Mouse (Mus musculus) heart, embryonic 11.5 days (tissue): ENCODE results near the gene Rfx7. TPM values are rescaled to one million over a fixed set of nuclear protein-coding genes. Genes with fewer than 3 reads are reported as not detected.

Experiments used
- ATAC-seq: fragments of 200-750 bp; cut with Nextera tagmentation; replicated peaks from 2 replicates; pipeline ENCODE4 v1.8.0; 2017; ENCODE audit warnings: moderate library complexity; ENCODE audit not compliant: insufficient number of reproducible peaks, low FRiP score, low TSS enrichment
- H3K27ac ChIP-seq: fragments of 300-500 bp; sonication (generic); 2 replicates; pipeline ENCODE4 v1.5.1; 2014; ENCODE audit warnings: mild to moderate bottlenecking, low read depth, low read length
- H3K27me3 ChIP-seq: fragments of 300-500 bp; sonication (generic); 2 replicates; pipeline ENCODE4 v1.6.1; 2014; ENCODE audit warnings: mild to moderate bottlenecking, low read length, mixed read lengths; ENCODE audit not compliant: control insufficient read depth, insufficient read depth
- H3K36me3 ChIP-seq: fragments of 300-500 bp; sonication (generic); 2 replicates; pipeline ENCODE4 v1.6.1; 2014; ENCODE audit warnings: mild to moderate bottlenecking, low read length, moderate library complexity, mixed read lengths; ENCODE audit not compliant: control insufficient read depth, insufficient read depth
- H3K4me1 ChIP-seq: fragments of 300-500 bp; sonication (generic); 2 replicates; pipeline ENCODE4 v1.6.1; 2014; ENCODE audit warnings: low read length; ENCODE audit not compliant: control insufficient read depth, insufficient read depth
- H3K4me2 ChIP-seq: fragments of 300-500 bp; sonication (generic); 2 replicates; pipeline ENCODE4 v1.6.1; 2014; ENCODE audit warnings: mild to moderate bottlenecking, moderate library complexity
- H3K4me3 ChIP-seq: fragments of 300-500 bp; sonication (generic); 2 replicates; pipeline ENCODE4 v1.5.1; 2014; ENCODE audit warnings: low read depth, low read length
- H3K9ac ChIP-seq: fragments of 300-500 bp; sonication (generic); 2 replicates; pipeline ENCODE4 v1.6.1; 2014; ENCODE audit warnings: mild to moderate bottlenecking, low read depth, low read length, moderate library complexity
- H3K9me3 ChIP-seq: fragments of 300-500 bp; sonication (generic); replicated peaks from 2 replicates; pipeline ENCODE4 v1.6.1; 2016; ENCODE audit warnings: low read length; ENCODE audit not compliant: control insufficient read depth
- WGBS: fragments of 180-500 bp; shearing (Covaris S2); extraction: QIAGEN DNeasy Blood & Tissue Kit; methylation state at CpG from one replicate; pipeline ENCODE4 v1.1.7; 2014; ENCODE audit not compliant: insufficient replicate concordance; 5-methylcytosine and 5-hydroxymethylcytosine counted together
- polyA plus RNA-seq: library from polyadenylated mRNA; unstranded; fragments of >200 nt; fragmentation: Nextera tagmentation; extraction: Ambion mirVana; gene quantifications from 2 replicates; pipeline ENCODE4 v1.2.1, GENCODE M21; 2014

Rfx7 gene
- polyA plus RNA-seq, 1 experiment from 2014 or later, result 12.2 TPM

- peak; percentile 54 for ATAC-seq
- no peaks in the 10 kb centered on the region for H3K27me3 ChIP-seq
- peaks cover 9% of the 10 kb centered on the region for H3K4me1 ChIP-seq
- H3K4me3 ChIP-seq, result peak overlapping the region; percentile 94
- under 1% methylated on average over 50 of the region's 55 CpGs for WGBS
- peak overlapping the region; percentile 99 for H3K9ac ChIP-seq
- no peaks in the 10 kb centered on the region for H3K36me3 ChIP-seq
- H3K27ac ChIP-seq, result peak overlapping the region; percentile 99
- H3K4me2 ChIP-seq, result peak overlapping the region; percentile 78
- no peaks in the 10 kb centered on the region for H3K9me3 ChIP-seq
Observed at GRCm38 (mm10) chr9:72532381-72533088, 495 bp downstream of the Rfx7 start.

DNA sequence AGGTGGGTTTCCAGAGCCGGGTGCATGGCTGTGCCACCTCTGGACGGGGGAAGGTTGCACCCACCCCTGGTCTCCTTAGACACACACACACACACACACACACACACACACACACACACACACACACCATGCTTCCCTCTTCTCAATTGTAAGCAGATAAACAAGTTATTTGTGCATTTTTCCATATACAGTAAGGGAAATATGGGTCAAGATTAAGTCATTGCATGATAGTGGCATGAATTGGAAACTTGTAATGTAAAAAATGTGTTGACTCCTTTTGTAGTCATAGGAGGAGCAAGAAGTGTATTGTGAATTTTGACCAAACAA lies 1.0 kb downstream of the Rfx7 start:
- Histone ChIP-seq H3K4me1 (peaks cover 9% of the 10 kb centered on the region), H3K4me3 (peak overlapping the region; percentile 94), H3K9me3 (no peaks in the 10 kb centered on the region), H3K27ac (peak overlapping the region; percentile 99), H3K27me3 (no peaks in the 10 kb centered on the region), H3K9ac (peak overlapping the region; percentile 99), H3K36me3 (no peaks in the 10 kb centered on the region), H3K4me2 (peak overlapping the region; percentile 78)
- WGBS, result 0% methylated on average over 2 of the region's 2 CpGs
- ATAC-seq, result no peak

GRCm38 (mm10) chr9:72534985-72535384 lies 2.9 kb downstream of the Rfx7 start:
- 90% methylated on average over 2 of the region's 2 CpGs for WGBS
- Histone ChIP-seq H3K4me3 (no peak overlapping the region), H3K36me3 (no peaks in the 10 kb centered on the region), H3K4me1 (peaks cover 9% of the 10 kb centered on the region), H3K4me2 (no peak overlapping the region), H3K9me3 (no peaks in the 10 kb centered on the region), H3K27ac (no peak overlapping the region), H3K27me3 (no peaks in the 10 kb centered on the region), H3K9ac (no peak overlapping the region)
- ATAC-seq, result no peak

GRCm38 (mm10) chr9:72535394-72535793 lies 3.4 kb downstream of the Rfx7 start:
- no peaks in the 10 kb centered on the region for H3K27me3 ChIP-seq
- no peak overlapping the region for H3K4me2 ChIP-seq
- H3K9me3 ChIP-seq, result no peaks in the 10 kb centered on the region
- H3K9ac ChIP-seq, result no peak overlapping the region
- no peak for ATAC-seq
- H3K36me3 ChIP-seq, result no peaks in the 10 kb centered on the region
- no peak overlapping the region for H3K4me3 ChIP-seq
- H3K4me1 ChIP-seq, result peaks cover 9% of the 10 kb centered on the region
- 83% methylated on average over 3 of the region's 3 CpGs for WGBS
- H3K27ac ChIP-seq, result no peak overlapping the region

GRCm38 (mm10) chr9:72537086-72537485 lies 5.0 kb downstream of the Rfx7 start:
- H3K27me3 ChIP-seq, result no peaks in the 10 kb centered on the region
- no peaks in the 10 kb centered on the region for H3K9me3 ChIP-seq
- H3K9ac ChIP-seq, result no peak overlapping the region
- 80% methylated on average over 1 of the region's 1 CpGs for WGBS
- no peaks in the 10 kb centered on the region for H3K36me3 ChIP-seq
- no peak for ATAC-seq
- H3K4me2 ChIP-seq, result no peak overlapping the region
- H3K4me3 ChIP-seq, result no peak overlapping the region
- H3K27ac ChIP-seq, result no peak overlapping the region
- H3K4me1 ChIP-seq, result no peaks in the 10 kb centered on the region

GRCm38 (mm10) chr9:72543590-72543989 lies 11.6 kb downstream of the Rfx7 start:
- Histone ChIP-seq H3K4me2 (no peak overlapping the region), H3K9me3 (no peaks in the 10 kb centered on the region), H3K4me1 (no peaks in the 10 kb centered on the region), H3K36me3 (no peaks in the 10 kb centered on the region), H3K27ac (no peak overlapping the region), H3K9ac (no peak overlapping the region), H3K27me3 (no peaks in the 10 kb centered on the region), H3K4me3 (no peak overlapping the region)
- no peak for ATAC-seq

DNA sequence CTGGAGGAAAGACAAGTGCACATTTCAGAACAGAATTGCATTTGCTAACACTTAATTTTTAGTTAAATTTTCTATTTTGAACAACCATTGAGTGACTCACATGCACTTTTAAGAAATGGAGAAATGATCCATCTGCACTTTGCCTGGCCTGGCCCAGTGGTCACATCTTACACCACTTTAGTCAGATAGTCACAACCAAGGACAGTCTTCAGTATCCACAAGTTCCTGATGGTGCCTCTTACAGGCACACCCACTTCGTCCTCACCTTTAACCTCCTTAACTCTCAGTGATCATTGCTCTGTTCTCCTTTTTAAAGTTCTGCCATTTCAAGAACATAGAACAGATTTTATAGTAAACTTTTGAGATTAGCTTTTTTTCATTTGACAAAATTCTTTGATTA lies 26.7 kb downstream of the Rfx7 start:
- Histone ChIP-seq H3K9ac (no peak overlapping the region), H3K9me3 (no peaks in the 10 kb centered on the region), H3K4me2 (no peak overlapping the region), H3K4me1 (no peaks in the 10 kb centered on the region), H3K36me3 (no peaks in the 10 kb centered on the region), H3K27ac (no peak overlapping the region), H3K4me3 (no peak overlapping the region), H3K27me3 (no peaks in the 10 kb centered on the region)
- no peak for ATAC-seq
- WGBS, result 83% methylated on average over 1 of the region's 1 CpGs

GRCm38 (mm10) chr9:72560316-72560715 lies 28.3 kb downstream of the Rfx7 start:
- H3K9ac ChIP-seq, result no peak overlapping the region
- H3K9me3 ChIP-seq, result no peaks in the 10 kb centered on the region
- H3K4me3 ChIP-seq, result no peak overlapping the region
- no peaks in the 10 kb centered on the region for H3K36me3 ChIP-seq
- whole genome bisulfite sequencing, result 91% methylated on average over 2 of the region's 2 CpGs
- H3K27me3 ChIP-seq, result no peaks in the 10 kb centered on the region
- H3K4me1 ChIP-seq, result no peaks in the 10 kb centered on the region
- no peak overlapping the region for H3K27ac ChIP-seq
- no peak for ATAC-seq
- no peak overlapping the region for H3K4me2 ChIP-seq

GRCm38 (mm10) chr9:72563277-72563676 lies 31.2 kb downstream of the Rfx7 start:
- Histone ChIP-seq H3K27me3 (no peaks in the 10 kb centered on the region), H3K4me3 (no peak overlapping the region), H3K36me3 (no peaks in the 10 kb centered on the region), H3K4me2 (no peak overlapping the region), H3K9me3 (no peaks in the 10 kb centered on the region), H3K9ac (no peak overlapping the region), H3K4me1 (no peaks in the 10 kb centered on the region), H3K27ac (no peak overlapping the region)
- ATAC-seq, result no peak
- 88% methylated on average over 3 of the region's 3 CpGs for WGBS
